Mouse (Mus musculus) ES-E14 (cell line): ENCODE data around the gene Wdr78.

Source experiments
- CHD2 ChIP-seq: IDR thresholded peaks from 2 replicates; pipeline ENCODE4 v1.6.1; 2014; ENCODE audit warnings: mild to moderate bottlenecking, low read depth, low read length, inconsistent platforms
- HCFC1 ChIP-seq: IDR thresholded peaks from 2 replicates; pipeline ENCODE4 v1.6.1; 2012; ENCODE audit warnings: low read length, inconsistent platforms, borderline replicate concordance; ENCODE audit not compliant: insufficient read depth
- MAFK ChIP-seq: IDR thresholded peaks from 2 replicates; pipeline ENCODE4 v1.6.1; 2014; ENCODE audit warnings: mild to moderate bottlenecking, low read depth, low read length, inconsistent platforms; ENCODE audit not compliant: insufficient read depth
- ZC3H11A ChIP-seq: IDR thresholded peaks from 2 replicates; pipeline ENCODE4 v1.6.1; 2012; ENCODE audit warnings: low read depth, mild to moderate bottlenecking, inconsistent platforms, low read length, borderline replicate concordance
- ZNF384 ChIP-seq: IDR thresholded peaks from 2 replicates; pipeline ENCODE4 v1.6.1; 2012; ENCODE audit warnings: low read depth, low read length, inconsistent platforms

DNA sequence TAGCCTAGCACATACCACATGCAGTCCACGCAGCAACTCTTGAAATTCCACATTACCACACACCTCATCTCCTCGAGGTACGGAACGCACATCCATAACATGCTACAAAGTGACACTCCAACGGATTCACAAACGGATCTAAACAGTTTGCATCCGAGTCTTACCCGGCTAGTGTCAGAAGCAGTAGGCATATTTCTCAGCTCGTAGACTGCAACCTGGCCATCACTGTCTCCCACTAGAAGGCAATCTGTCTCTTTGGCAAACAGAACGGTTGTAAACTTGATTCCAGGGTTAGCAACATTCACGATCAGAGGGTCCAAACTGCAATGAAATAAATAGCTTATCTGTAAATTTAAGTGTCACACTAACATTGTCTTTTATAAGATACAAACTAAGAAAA, 66.3 kb downstream of the Wdr78 start:
- no peak for TF ChIP-seq HCFC1
- TF ChIP-seq CHD2, result no peak
- TF ChIP-seq MAFK, result no peak
- TF ChIP-seq ZC3H11A, result no peak
- no peak for TF ChIP-seq ZNF384
